Mouse (Mus musculus) erythroid progenitor cell, adult 5-6 weeks (primary cell): Measurements from ENCODE around the gene Slc7a5. TPM values are rescaled to one million over a fixed set of nuclear protein-coding genes. Genes with fewer than 3 reads are reported as not detected.

Experiments used
- ATAC-seq: replicated peaks from 2 replicates; pipeline ENCODE4 v1.8.0; 2016; ENCODE audit warnings: moderate number of reproducible peaks, mild to moderate bottlenecking, moderate TSS enrichment, inconsistent platforms; ENCODE audit not compliant: poor library complexity, low FRiP score, severe bottlenecking
- total RNA-seq, 2 experiments: library from RNA; stranded (forward) in 1 of 2; stranded (reverse) in 1 of 2; fragments of 150-400 nt in 1 of 2; fragments of 186-747, 209-891 nt in 1 of 2; gene quantifications; 2 replicates each; pipeline versions ENCODE4 v1.2.3 to v1.2.4; 2015 to 2017; ENCODE audit warnings: low replicate concordance in 2 of 2

The Slc7a5 gene
- total RNA-seq, 2 experiments from 2014 or later: 167 to 204 TPM

GRCm38 (mm10) chr8:121909663-121910062 is 2.2 kb upstream of the Slc7a5 start:
- ATAC-seq: no peak

- ATAC-seq: no peak
Measured at GRCm38 (mm10) chr8:121909148-121909541, 1.7 kb upstream of the Slc7a5 start.

GRCm38 (mm10) chr8:121908378-121909147 is 1.1 kb upstream of the Slc7a5 start:
- no peak for ATAC-seq

GRCm38 (mm10) chr8:121906542-121907512 is 667 bp downstream of the Slc7a5 start:
- ATAC-seq: no peak; the same call in 1 of the 2 replicates

- no peak for ATAC-seq
Measured at GRCm38 (mm10) chr8:121905864-121906263, 1.6 kb downstream of the Slc7a5 start.

GRCm38 (mm10) chr8:121905420-121905819 is 2.1 kb downstream of the Slc7a5 start:
- no peak for ATAC-seq

- no peak for ATAC-seq
Measured at GRCm38 (mm10) chr8:121904999-121905398, 2.5 kb downstream of the Slc7a5 start.

GRCm38 (mm10) chr8:121903977-121904376 is 3.5 kb downstream of the Slc7a5 start:
- ATAC-seq: no peak

- no peak for ATAC-seq
Measured at GRCm38 (mm10) chr8:121901498-121902236, 5.8 kb downstream of the Slc7a5 start.

GRCm38 (mm10) chr8:121899180-121900044 is 8.1 kb downstream of the Slc7a5 start:
- ATAC-seq: peak; percentile 80

- peak; percentile 84 for ATAC-seq
Measured at GRCm38 (mm10) chr8:121898401-121898931, 9.0 kb downstream of the Slc7a5 start.

GRCm38 (mm10) chr8:121897871-121898381 is 9.6 kb downstream of the Slc7a5 start:
- peak; percentile 21 for ATAC-seq

GRCm38 (mm10) chr8:121897205-121897604 is 10.3 kb downstream of the Slc7a5 start:
- no peak for ATAC-seq

GRCm38 (mm10) chr8:121896476-121897145 is 10.9 kb downstream of the Slc7a5 start:
- no peak for ATAC-seq

GRCm38 (mm10) chr8:121895910-121896309 is 11.6 kb downstream of the Slc7a5 start:
- ATAC-seq: no peak

GRCm38 (mm10) chr8:121892875-121893274 is 14.6 kb downstream of the Slc7a5 start:
- no peak for ATAC-seq

GRCm38 (mm10) chr8:121889810-121890785 is 17.4 kb downstream of the Slc7a5 start:
- no peak for ATAC-seq
